Mouse (Mus musculus): ENCODE data around the gene Pdhb.

DNA sequence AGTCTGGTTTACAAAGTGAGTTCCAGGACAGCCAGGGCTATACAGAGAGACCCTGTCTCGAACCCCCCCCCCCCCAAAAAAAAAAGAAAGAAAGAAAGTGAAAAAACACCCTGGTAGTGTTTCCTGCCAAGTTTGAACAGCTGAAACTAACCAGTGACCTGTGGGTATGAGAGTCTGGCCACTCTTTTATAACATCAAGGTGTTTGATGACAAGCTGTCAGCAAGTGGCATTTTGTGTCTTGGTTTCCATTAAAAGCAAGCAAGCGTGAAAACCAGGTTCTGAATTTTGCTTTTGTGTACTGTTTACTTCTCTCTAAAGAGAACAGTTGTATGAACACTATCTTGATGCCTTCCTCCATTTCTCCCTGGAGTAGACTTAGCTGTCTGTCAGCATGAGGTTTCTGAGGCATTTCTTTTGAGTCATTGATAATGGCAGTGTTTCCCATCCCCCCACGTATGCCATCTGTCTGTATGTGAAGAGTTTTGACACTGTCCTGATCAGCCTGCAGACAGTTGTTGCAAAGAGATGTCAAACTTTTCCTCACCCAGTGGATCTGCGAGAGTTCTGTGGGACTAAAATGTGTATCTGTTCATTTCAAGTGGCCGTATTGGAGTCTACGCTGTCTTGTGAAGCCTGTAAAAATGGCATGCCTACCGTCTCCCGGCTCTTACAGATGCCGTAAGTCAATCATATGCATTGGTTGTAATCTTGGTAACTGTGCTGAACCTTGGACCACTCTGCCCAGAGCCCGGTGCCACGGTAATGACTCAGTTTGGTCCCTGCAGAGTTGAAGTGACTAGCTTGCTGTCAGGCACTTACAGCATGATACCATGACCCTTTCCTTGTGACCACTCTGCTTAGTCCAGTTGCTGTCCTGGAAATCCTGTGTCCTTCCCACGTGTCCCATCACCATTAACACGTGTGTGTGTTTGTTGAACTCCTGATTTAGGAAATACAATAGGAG, 26.9 kb downstream of the Pdhb start:
- no peak for TF ChIP-seq CTCF (IDR thresholded peaks at IDR 0.05; ENCODE audit: low read depth, low read length)
- TF ChIP-seq POLR2A (IDR thresholded peaks at IDR 0.05; ENCODE audit: extremely low read depth, insufficient read depth, low read length), result no peak
